Mouse (Mus musculus): ENCODE data around the gene Serpina1f. TPM values are rescaled to one million over a fixed set of nuclear protein-coding genes. Genes with fewer than 3 reads are reported as not detected.

The Serpina1f gene
- polyA plus RNA-seq, 1 experiment: not detected

DNA sequence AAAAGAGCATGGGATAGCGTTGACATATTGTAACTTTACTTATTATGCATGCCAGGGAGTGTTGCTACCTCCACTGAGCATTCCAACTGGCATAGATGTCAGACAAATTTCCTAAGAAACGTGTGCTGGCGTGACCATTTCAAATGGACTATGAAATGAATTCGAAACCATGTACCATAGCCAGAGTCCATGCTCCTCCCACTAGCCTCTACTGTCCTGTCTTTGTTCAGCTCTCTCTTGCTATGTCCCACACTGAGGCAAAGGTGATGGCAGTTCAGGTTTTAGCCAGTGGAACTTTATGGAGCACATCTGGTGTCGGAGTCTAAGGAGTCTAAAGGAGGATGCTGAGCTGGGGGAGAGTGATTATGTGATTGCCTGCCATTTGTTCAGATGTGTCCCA lies 35.3 kb downstream of the Serpina1f start:
- no peak overlapping the region for H3K9ac ChIP-seq (ENCODE audit: low read depth, poor library complexity, severe bottlenecking)
- no peaks in the 10 kb centered on the region for H3K4me1 ChIP-seq (ENCODE audit: control insufficient read depth, insufficient read depth, low read length)
- no peak for TF ChIP-seq EP300 (IDR thresholded peaks at IDR 0.05; ENCODE audit: insufficient read depth, low read depth, low read length)
- no peak for TF ChIP-seq CTCF (IDR thresholded peaks at IDR 0.05; ENCODE audit: low read depth, low read length)
- no peak for TF ChIP-seq POLR2A (IDR thresholded peaks at IDR 0.05; ENCODE audit: insufficient read depth, low read length)
- no peaks in the 10 kb centered on the region; the same call in 1 of the 2 replicates for H3K27me3 ChIP-seq (ENCODE audit: control insufficient read depth, insufficient read depth, low read length, poor library complexity, severe bottlenecking)
- no peak overlapping the region for H3K4me3 ChIP-seq (ENCODE audit: low read depth, low read length)
- no peaks in the 10 kb centered on the region for H3K36me3 ChIP-seq (ENCODE audit: control insufficient read depth, insufficient read depth, low read length, poor library complexity, severe bottlenecking)
- no peaks in the 10 kb centered on the region for H3K9me3 ChIP-seq (replicated peaks; ENCODE audit: control insufficient read depth, insufficient read depth, low read length, poor library complexity, severe bottlenecking)
- H3K27ac ChIP-seq (ENCODE audit: insufficient read depth, low read length): no peak overlapping the region

DNA sequence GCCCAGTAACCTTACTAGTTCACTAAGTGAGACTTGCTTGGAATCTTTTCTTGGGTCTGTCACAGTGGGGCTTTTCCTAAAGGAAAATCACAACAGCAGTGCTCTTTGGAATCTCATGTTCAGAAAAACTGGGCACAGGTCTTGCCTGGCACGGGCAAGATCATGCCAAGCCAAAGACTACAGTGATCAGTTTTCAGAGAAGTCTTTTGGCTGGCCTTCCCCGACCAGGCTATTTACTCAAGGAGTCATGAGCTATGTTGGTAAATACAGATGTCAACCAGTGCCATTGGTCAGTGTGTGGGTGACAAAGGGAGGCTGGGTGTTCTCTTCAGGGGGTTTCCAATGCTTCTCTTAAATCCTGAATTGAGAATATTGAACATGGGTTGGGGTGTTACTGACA lies 36.2 kb downstream of the Serpina1f start:
- Histone ChIP-seq H3K9ac (ENCODE audit: low read depth, poor library complexity, severe bottlenecking) (no peak overlapping the region), H3K4me1 (ENCODE audit: control insufficient read depth, insufficient read depth, low read length) (no peaks in the 10 kb centered on the region), H3K9me3 (replicated peaks; ENCODE audit: control insufficient read depth, insufficient read depth, low read length, poor library complexity, severe bottlenecking) (no peaks in the 10 kb centered on the region), H3K27me3 (ENCODE audit: control insufficient read depth, insufficient read depth, low read length, poor library complexity, severe bottlenecking) (no peaks in the 10 kb centered on the region; the same call in 1 of the 2 replicates), H3K36me3 (ENCODE audit: control insufficient read depth, insufficient read depth, low read length, poor library complexity, severe bottlenecking) (no peaks in the 10 kb centered on the region), H3K27ac (ENCODE audit: insufficient read depth, low read length) (no peak overlapping the region), H3K4me3 (ENCODE audit: low read depth, low read length) (no peak overlapping the region)
- TF ChIP-seq POLR2A (IDR thresholded peaks at IDR 0.05; ENCODE audit: insufficient read depth, low read length) (no peak), CTCF (IDR thresholded peaks at IDR 0.05; ENCODE audit: low read depth, low read length) (no peak), EP300 (IDR thresholded peaks at IDR 0.05; ENCODE audit: insufficient read depth, low read depth, low read length) (no peak)

GRCm38 (mm10) chr12:103657991-103658390 lies 37.3 kb downstream of the Serpina1f start:
- TF ChIP-seq EP300 (IDR thresholded peaks at IDR 0.05; ENCODE audit: insufficient read depth, low read depth, low read length) (no peak), POLR2A (IDR thresholded peaks at IDR 0.05; ENCODE audit: insufficient read depth, low read length) (no peak), CTCF (IDR thresholded peaks at IDR 0.05; ENCODE audit: low read depth, low read length) (no peak)
- Histone ChIP-seq H3K9ac (ENCODE audit: low read depth, poor library complexity, severe bottlenecking) (no peak overlapping the region), H3K27me3 (ENCODE audit: control insufficient read depth, insufficient read depth, low read length, poor library complexity, severe bottlenecking) (no peaks in the 10 kb centered on the region; the same call in 1 of the 2 replicates), H3K4me1 (ENCODE audit: control insufficient read depth, insufficient read depth, low read length) (no peaks in the 10 kb centered on the region), H3K4me3 (ENCODE audit: low read depth, low read length) (no peak overlapping the region), H3K27ac (ENCODE audit: insufficient read depth, low read length) (no peak overlapping the region), H3K36me3 (ENCODE audit: control insufficient read depth, insufficient read depth, low read length, poor library complexity, severe bottlenecking) (no peaks in the 10 kb centered on the region), H3K9me3 (replicated peaks; ENCODE audit: control insufficient read depth, insufficient read depth, low read length, poor library complexity, severe bottlenecking) (no peaks in the 10 kb centered on the region)

- H3K27ac ChIP-seq (ENCODE audit: insufficient read depth, low read length): no peak within 1 kb of the TSS
- TF ChIP-seq EP300 (IDR thresholded peaks at IDR 0.05; ENCODE audit: insufficient read depth, low read depth, low read length) (no peak), POLR2A (IDR thresholded peaks at IDR 0.05; ENCODE audit: insufficient read depth, low read length) (no peak), CTCF (IDR thresholded peaks at IDR 0.05; ENCODE audit: low read depth, low read length) (no peak)
- no peaks in the 10 kb centered on the region; the same call in 1 of the 2 replicates for H3K27me3 ChIP-seq (ENCODE audit: control insufficient read depth, insufficient read depth, low read length, poor library complexity, severe bottlenecking)
- no peaks in the 10 kb centered on the region for H3K9me3 ChIP-seq (replicated peaks; ENCODE audit: control insufficient read depth, insufficient read depth, low read length, poor library complexity, severe bottlenecking)
- no peak within 1 kb of the TSS for H3K4me3 ChIP-seq (ENCODE audit: low read depth, low read length)
- H3K9ac ChIP-seq (ENCODE audit: low read depth, poor library complexity, severe bottlenecking): no peak within 1 kb of the TSS
- H3K36me3 ChIP-seq (ENCODE audit: control insufficient read depth, insufficient read depth, low read length, poor library complexity, severe bottlenecking): no peaks in the 10 kb centered on the region
- no peaks in the 10 kb centered on the region for H3K4me1 ChIP-seq (ENCODE audit: control insufficient read depth, insufficient read depth, low read length)
These were observed 38.3 kb downstream of the Serpina1f start, which contains the start of gene Serpina6 for GRCm38 (mm10) chr12:103656848-103657626. Gene Serpina6, minus strand, starts transcription at chr12:103657212.

GRCm38 (mm10) chr12:103655123-103656044 lies 39.9 kb downstream of the Serpina1f start:
- H3K27ac ChIP-seq (ENCODE audit: insufficient read depth, low read length): no peak overlapping the region
- H3K4me3 ChIP-seq (ENCODE audit: low read depth, low read length): no peak overlapping the region
- H3K4me1 ChIP-seq (ENCODE audit: control insufficient read depth, insufficient read depth, low read length): no peaks in the 10 kb centered on the region
- no peak overlapping the region for H3K9ac ChIP-seq (ENCODE audit: low read depth, poor library complexity, severe bottlenecking)
- no peaks in the 10 kb centered on the region for H3K36me3 ChIP-seq (ENCODE audit: control insufficient read depth, insufficient read depth, low read length, poor library complexity, severe bottlenecking)
- TF ChIP-seq POLR2A (IDR thresholded peaks at IDR 0.05; ENCODE audit: insufficient read depth, low read length): no peak
- no peaks in the 10 kb centered on the region; the same call in 1 of the 2 replicates for H3K27me3 ChIP-seq (ENCODE audit: control insufficient read depth, insufficient read depth, low read length, poor library complexity, severe bottlenecking)
- no peaks in the 10 kb centered on the region for H3K9me3 ChIP-seq (replicated peaks; ENCODE audit: control insufficient read depth, insufficient read depth, low read length, poor library complexity, severe bottlenecking)

Measured in ES-Bruce4 (cell line).